Mouse (Mus musculus) small intestine, adult 2 months (tissue): ENCODE data around the gene Drd5. TPM values are rescaled to one million over a fixed set of nuclear protein-coding genes. Genes with fewer than 3 reads are reported as not detected.

Experiments used
- H3K27ac ChIP-seq: fragments of 200-500 bp; 2 replicates; pipeline ENCODE4 v1.5.1; 2012; ENCODE audit warnings: low read depth, low read length, control low read depth, inconsistent platforms; ENCODE audit not compliant: insufficient read depth
- H3K27me3 ChIP-seq: fragments of 200-500 bp; 2 replicates; pipeline ENCODE4 v1.6.1; 2012; ENCODE audit warnings: mild to moderate bottlenecking, moderate library complexity, low read length, inconsistent platforms; ENCODE audit not compliant: control insufficient read depth, insufficient read depth
- H3K36me3 ChIP-seq: fragments of 200-500 bp; 2 replicates; pipeline ENCODE4 v1.6.1; 2012; ENCODE audit warnings: mild to moderate bottlenecking, low read length, control low read depth, inconsistent platforms; ENCODE audit not compliant: control insufficient read depth, insufficient read depth
- H3K4me1 ChIP-seq: fragments of 200-500 bp; 2 replicates; pipeline ENCODE4 v1.6.1; 2012; ENCODE audit warnings: low read length, inconsistent platforms, mixed read lengths; ENCODE audit not compliant: control insufficient read depth, insufficient read depth, insufficient read length
- H3K4me3 ChIP-seq: fragments of 200-500 bp; 2 replicates; pipeline ENCODE4 v1.5.1; 2012; ENCODE audit warnings: low read depth, mild to moderate bottlenecking, control low read depth, inconsistent platforms, low read length, moderate library complexity
- CTCF ChIP-seq: fragments of 200-500 bp; IDR thresholded peaks from 2 replicates; pipeline ENCODE4 v1.5.1; 2012; ENCODE audit warnings: low read depth, mild to moderate bottlenecking, control low read depth, inconsistent platforms, low read length, moderate library complexity, mixed read lengths; ENCODE audit not compliant: insufficient replicate concordance, insufficient read length; ENCODE audit errors: extremely low read depth
- POLR2A ChIP-seq: fragments of 200-500 bp; IDR thresholded peaks from 2 replicates; pipeline ENCODE4 v1.6.1; 2012; ENCODE audit warnings: low read depth, mild to moderate bottlenecking, control low read depth, inconsistent platforms, low read length, moderate library complexity
- WGBS: fragments of 180-500 bp; shearing (Covaris S2); methylation state at CpG from one replicate; pipeline ENCODE4 v1.1.7; 2018; 5-methylcytosine and 5-hydroxymethylcytosine counted together
- polyA plus RNA-seq: library from polyadenylated mRNA; depleted of rRNA; stranded (reverse); fragments of >200 nt; gene quantifications from 2 replicates; pipeline ENCODE4 v1.2.3, GENCODE M21; 2012

Drd5 gene
- polyA plus RNA-seq, 1 experiment, result not detected

DNA sequence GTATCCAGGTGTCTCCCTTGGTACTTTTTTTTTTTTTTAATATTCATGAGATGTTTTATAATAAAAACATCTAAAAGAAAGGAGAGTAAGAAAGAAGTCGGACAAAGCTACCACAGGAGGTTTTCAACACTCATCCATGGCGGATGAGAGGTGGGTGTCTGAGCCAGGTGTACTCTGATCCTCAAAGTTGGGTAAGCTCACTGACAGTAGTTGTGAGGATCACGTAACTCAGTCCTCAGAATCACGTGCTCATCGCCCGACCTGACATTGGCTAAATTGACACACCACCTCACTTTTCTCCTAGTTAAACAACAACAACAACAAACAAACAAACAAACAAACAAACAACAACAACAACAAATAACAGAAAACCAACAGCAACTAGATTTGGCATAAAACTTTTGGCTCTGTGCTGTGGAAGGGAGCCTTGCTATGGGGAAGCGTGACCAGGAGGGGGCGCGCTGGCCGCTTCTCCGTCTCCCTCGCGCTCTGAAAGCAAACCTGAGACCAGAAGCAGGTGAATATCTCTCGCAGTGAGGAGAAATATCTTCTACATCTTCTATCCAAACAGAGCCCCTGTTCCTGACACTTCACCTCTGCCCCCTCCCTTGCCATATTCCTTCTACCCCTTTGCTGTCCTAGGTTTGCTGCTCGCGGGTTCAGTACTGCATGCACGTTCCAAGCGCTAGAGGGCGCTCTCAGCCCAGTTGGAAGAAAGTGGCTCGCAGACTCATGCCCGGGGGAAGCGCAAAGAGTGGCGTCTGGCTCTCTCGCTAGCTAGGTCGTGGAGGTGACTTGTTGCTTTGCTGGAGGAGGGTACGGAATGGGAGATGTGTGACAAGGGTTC, 11.7 kb upstream of the Drd5 start:
- TF ChIP-seq CTCF, result peak; percentile 100
- no peak for TF ChIP-seq POLR2A
- H3K4me3 ChIP-seq, result peak overlapping the region; percentile 44
- 8% methylated on average over 26 of the region's 26 CpGs for WGBS

DNA sequence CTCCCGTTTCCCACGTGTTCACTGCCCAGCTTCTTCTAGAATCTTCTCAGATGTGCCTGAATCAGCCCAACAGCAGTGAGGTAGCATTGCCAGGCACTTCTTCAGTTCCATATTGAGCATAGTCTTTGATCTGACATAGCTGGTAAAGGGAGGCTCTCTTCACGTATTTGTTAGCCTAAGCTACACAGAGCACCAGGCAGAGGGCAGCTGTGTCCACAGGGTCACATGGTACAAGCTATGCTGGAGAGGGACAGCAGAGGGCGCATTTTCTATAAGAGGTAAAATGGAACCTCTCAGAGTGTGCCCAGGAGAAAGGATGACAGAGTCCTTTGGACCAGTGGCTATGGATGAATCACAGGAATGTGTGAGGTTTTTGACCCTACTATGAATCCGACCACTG, 10.3 kb upstream of the Drd5 start:
- 38% methylated on average over 5 of the region's 5 CpGs for WGBS
- no peak for TF ChIP-seq POLR2A
- peak; percentile 59; the same call in 1 of the 2 replicates for TF ChIP-seq CTCF
- Histone ChIP-seq H3K27ac (no peak overlapping the region), H3K4me1 (no peaks in the 10 kb centered on the region), H3K4me3 (no peak overlapping the region), H3K36me3 (no peaks in the 10 kb centered on the region), H3K27me3 (peaks cover 2% of the 10 kb centered on the region; the same call in 1 of the 2 replicates)

More for the DNA sequence above, 11.7 kb upstream of the Drd5 start:
- no peak overlapping the region for H3K27ac ChIP-seq
- H3K36me3 ChIP-seq, result no peaks in the 10 kb centered on the region
- no peaks in the 10 kb centered on the region for H3K4me1 ChIP-seq
- peaks cover 2% of the 10 kb centered on the region; the same call in 1 of the 2 replicates for H3K27me3 ChIP-seq

DNA sequence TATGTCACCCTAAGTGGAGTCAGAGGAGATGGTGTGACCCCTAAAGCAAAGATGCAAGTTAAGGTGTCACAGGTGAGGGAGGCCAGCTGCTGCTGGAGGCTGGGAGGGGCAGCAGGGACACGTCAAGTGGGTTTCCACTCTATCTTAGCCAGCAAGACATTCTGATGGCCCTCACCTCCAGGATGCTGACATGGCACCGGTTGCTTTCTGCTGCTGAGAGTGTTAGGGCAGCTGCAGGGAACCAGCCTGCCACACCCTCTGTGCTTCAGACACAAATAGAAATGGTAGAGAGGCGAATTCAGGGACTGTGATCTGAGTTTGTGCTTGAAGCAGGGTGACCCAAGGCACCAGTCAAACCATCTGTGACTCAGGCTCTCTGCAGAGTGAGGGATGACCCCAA, 9.4 kb upstream of the Drd5 start:
- H3K4me3 ChIP-seq, result no peak overlapping the region
- H3K27ac ChIP-seq, result no peak overlapping the region
- H3K36me3 ChIP-seq, result no peaks in the 10 kb centered on the region
- no peaks in the 10 kb centered on the region for H3K4me1 ChIP-seq
- TF ChIP-seq POLR2A, result no peak
- TF ChIP-seq CTCF, result no peak
- H3K27me3 ChIP-seq, result peaks cover 2% of the 10 kb centered on the region; the same call in 1 of the 2 replicates
- WGBS, result 48% methylated on average over 3 of the region's 3 CpGs

DNA sequence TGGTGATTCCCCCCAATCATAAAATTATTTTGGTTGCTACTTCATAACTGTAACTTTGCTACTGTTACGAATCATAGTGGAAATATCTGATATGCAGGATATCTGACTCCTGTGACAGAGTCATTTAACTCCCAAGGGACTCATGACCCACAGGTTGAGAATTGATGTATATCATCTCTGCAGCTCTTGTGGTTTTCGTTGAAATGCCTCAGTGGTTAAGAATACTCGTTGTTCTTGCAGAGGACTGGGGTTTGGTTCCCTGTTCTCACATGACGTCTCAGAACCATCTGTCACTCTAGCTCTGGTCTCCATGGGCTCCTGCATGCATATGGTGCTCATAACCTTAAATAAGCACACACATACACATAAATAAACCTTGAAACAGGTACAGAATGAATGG, 14.2 kb downstream of the Drd5 start:
- Histone ChIP-seq H3K36me3 (no peaks in the 10 kb centered on the region), H3K4me1 (no peaks in the 10 kb centered on the region), H3K27me3 (no peaks in the 10 kb centered on the region; the same call in 1 of the 2 replicates), H3K4me3 (no peak overlapping the region), H3K27ac (no peak overlapping the region)
- WGBS, result 74% methylated on average over 4 of the region's 4 CpGs
- TF ChIP-seq CTCF, result no peak
- TF ChIP-seq POLR2A, result no peak

GRCm38 (mm10) chr5:38334582-38334981, 15.4 kb downstream of the Drd5 start:
- H3K27me3 ChIP-seq, result no peaks in the 10 kb centered on the region; the same call in 1 of the 2 replicates
- 29% methylated on average over 1 of the region's 1 CpGs for WGBS
- H3K4me3 ChIP-seq, result no peak overlapping the region
- no peak overlapping the region for H3K27ac ChIP-seq
- H3K36me3 ChIP-seq, result no peaks in the 10 kb centered on the region
- no peak for TF ChIP-seq CTCF
- TF ChIP-seq POLR2A, result no peak
- H3K4me1 ChIP-seq, result no peaks in the 10 kb centered on the region

DNA sequence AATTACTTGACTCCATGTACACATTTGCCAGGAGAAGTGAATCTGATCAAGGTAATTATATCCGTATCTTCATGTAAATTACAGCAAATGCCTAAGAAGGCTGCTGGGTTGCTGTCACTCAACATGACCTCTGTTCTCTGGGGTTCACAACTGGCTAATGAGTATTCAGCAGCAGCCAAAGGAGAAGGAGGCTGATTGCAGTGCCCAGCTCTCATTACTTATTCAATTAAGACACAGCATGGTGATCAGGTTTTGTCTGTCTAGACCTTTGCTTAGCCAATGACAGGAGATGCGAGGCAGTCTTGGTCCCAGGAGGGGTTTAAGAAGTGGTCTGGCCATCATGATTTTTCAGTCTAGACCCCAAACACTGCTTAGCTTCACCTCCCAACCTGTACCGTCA, 23.9 kb downstream of the Drd5 start:
- TF ChIP-seq POLR2A (no peak), CTCF (no peak)
- Histone ChIP-seq H3K4me3 (no peak overlapping the region), H3K4me1 (no peaks in the 10 kb centered on the region), H3K27me3 (no peaks in the 10 kb centered on the region), H3K36me3 (no peaks in the 10 kb centered on the region), H3K27ac (no peak overlapping the region)
- WGBS, result 79% methylated on average over 3 of the region's 3 CpGs

GRCm38 (mm10) chr5:38346646-38347432, 27.7 kb downstream of the Drd5 start:
- 15% methylated on average over 10 of the region's 10 CpGs for WGBS
- TF ChIP-seq POLR2A (no peak), CTCF (no peak)

More at GRCm38 (mm10) chr5:38346646-38347432, 27.7 kb downstream of the Drd5 start:
- Histone ChIP-seq H3K27ac (no peak overlapping the region), H3K27me3 (no peaks in the 10 kb centered on the region), H3K4me3 (no peak overlapping the region), H3K36me3 (no peaks in the 10 kb centered on the region), H3K4me1 (no peaks in the 10 kb centered on the region)
